Mouse (Mus musculus): Measurements from ENCODE around the gene Col15a1. TPM values are rescaled to one million over a fixed set of nuclear protein-coding genes. Genes with fewer than 3 reads are reported as not detected.

Gene Col15a1
- total RNA-seq, 1 experiment = 0.31 TPM

GRCm38 (mm10) chr4:47327782-47328181 is 119.8 kb downstream of the Col15a1 start:
- no peaks in the 10 kb centered on the region for H3K36me3 ChIP-seq (ENCODE audit: control insufficient read depth, insufficient read depth, low read length, poor library complexity, severe bottlenecking)
- TF ChIP-seq MAFK (IDR thresholded peaks at IDR 0.05; ENCODE audit: insufficient read depth, low read depth, low read length) = no peak
- no peak for TF ChIP-seq ZNF384 (IDR thresholded peaks at IDR 0.05; ENCODE audit: low read depth, low read length)
- no peak for TF ChIP-seq HCFC1 (IDR thresholded peaks at IDR 0.05; ENCODE audit: borderline replicate concordance, insufficient read depth, low read length)
- no peak for TF ChIP-seq CHD2 (IDR thresholded peaks at IDR 0.05; ENCODE audit: low read depth, low read length)
- no peak for TF ChIP-seq ZC3H11A (IDR thresholded peaks at IDR 0.05; ENCODE audit: borderline replicate concordance, low read depth, low read length)
- DNase-seq (ENCODE audit: low read depth, low spot score) = no peak
- H3K4me1 ChIP-seq (ENCODE audit: control insufficient read depth in 2 of 2, insufficient read depth in 2 of 2, low read length in 2 of 2, poor library complexity in 1 of 2) = no peaks in the 10 kb centered on the region; a peak in 1 of 4 replicates
- no peak overlapping the region for H3K4me3 ChIP-seq (ENCODE audit: insufficient read depth in 1 of 2, low read depth in 1 of 2, low read length in 2 of 2, poor library complexity in 1 of 2, severe bottlenecking in 1 of 2)
- in situ Hi-C loops (cut with MboI; ENCODE audit: low sequenced_read_pairs in 2 of 2, unreplicated experiment in 2 of 2) = no loop called here
- H3K27ac ChIP-seq (ENCODE audit: insufficient read depth, low read depth, low read length, poor library complexity, severe bottlenecking) = no peak overlapping the region
- H3K9ac ChIP-seq (ENCODE audit: insufficient read depth, low read depth, low read length, poor library complexity, severe bottlenecking) = no peak overlapping the region
- no peaks in the 10 kb centered on the region for H3K9me3 ChIP-seq (ENCODE audit: control insufficient read depth, insufficient read depth, low read depth, low read length)

- no peak for DNase-seq (ENCODE audit: low read depth, low spot score)
- no peaks in the 10 kb centered on the region for H3K36me3 ChIP-seq (ENCODE audit: control insufficient read depth, insufficient read depth, low read length, poor library complexity, severe bottlenecking)
- in situ Hi-C loops (cut with MboI; ENCODE audit: low sequenced_read_pairs in 2 of 2, unreplicated experiment in 2 of 2) = no loop called here
- H3K4me3 ChIP-seq (ENCODE audit: insufficient read depth in 1 of 2, low read depth in 1 of 2, low read length in 2 of 2, poor library complexity in 1 of 2, severe bottlenecking in 1 of 2) = no peak overlapping the region
- H3K9me3 ChIP-seq (ENCODE audit: control insufficient read depth, insufficient read depth, low read depth, low read length) = no peaks in the 10 kb centered on the region
- H3K27ac ChIP-seq (ENCODE audit: insufficient read depth, low read depth, low read length, poor library complexity, severe bottlenecking) = no peak overlapping the region
- H3K4me1 ChIP-seq (ENCODE audit: control insufficient read depth in 2 of 2, insufficient read depth in 2 of 2, low read length in 2 of 2, poor library complexity in 1 of 2) = no peaks in the 10 kb centered on the region; a peak in 1 of 4 replicates
- TF ChIP-seq MAFK (IDR thresholded peaks at IDR 0.05; ENCODE audit: insufficient read depth, low read depth, low read length) (no peak), ZNF384 (IDR thresholded peaks at IDR 0.05; ENCODE audit: low read depth, low read length) (no peak), HCFC1 (IDR thresholded peaks at IDR 0.05; ENCODE audit: borderline replicate concordance, insufficient read depth, low read length) (no peak), ZC3H11A (IDR thresholded peaks at IDR 0.05; ENCODE audit: borderline replicate concordance, low read depth, low read length) (no peak), CHD2 (IDR thresholded peaks at IDR 0.05; ENCODE audit: low read depth, low read length) (no peak)
- no peak overlapping the region for H3K9ac ChIP-seq (ENCODE audit: insufficient read depth, low read depth, low read length, poor library complexity, severe bottlenecking)
Measured at GRCm38 (mm10) chr4:47329285-47329684, 121.3 kb downstream of the Col15a1 start.

GRCm38 (mm10) chr4:47330378-47331052 is 122.6 kb downstream of the Col15a1 start:
- Histone ChIP-seq H3K27ac (ENCODE audit: insufficient read depth, low read depth, low read length, poor library complexity, severe bottlenecking) (no peak overlapping the region), H3K9ac (ENCODE audit: insufficient read depth, low read depth, low read length, poor library complexity, severe bottlenecking) (no peak overlapping the region), H3K36me3 (ENCODE audit: control insufficient read depth, insufficient read depth, low read length, poor library complexity, severe bottlenecking) (no peaks in the 10 kb centered on the region), H3K4me3 (ENCODE audit: insufficient read depth in 1 of 2, low read depth in 1 of 2, low read length in 2 of 2, poor library complexity in 1 of 2, severe bottlenecking in 1 of 2) (no peak overlapping the region), H3K4me1 (ENCODE audit: control insufficient read depth in 2 of 2, insufficient read depth in 2 of 2, low read length in 2 of 2, poor library complexity in 1 of 2) (no peaks in the 10 kb centered on the region; a peak in 1 of 4 replicates), H3K9me3 (ENCODE audit: control insufficient read depth, insufficient read depth, low read depth, low read length) (no peaks in the 10 kb centered on the region)
- TF ChIP-seq MAFK (IDR thresholded peaks at IDR 0.05; ENCODE audit: insufficient read depth, low read depth, low read length) = no peak
- no peak for TF ChIP-seq HCFC1 (IDR thresholded peaks at IDR 0.05; ENCODE audit: borderline replicate concordance, insufficient read depth, low read length)
- TF ChIP-seq ZNF384 (IDR thresholded peaks at IDR 0.05; ENCODE audit: low read depth, low read length) = no peak
- TF ChIP-seq ZC3H11A (IDR thresholded peaks at IDR 0.05; ENCODE audit: borderline replicate concordance, low read depth, low read length) = no peak
- no peak for TF ChIP-seq CHD2 (IDR thresholded peaks at IDR 0.05; ENCODE audit: low read depth, low read length)
- in situ Hi-C loops (cut with MboI; ENCODE audit: low sequenced_read_pairs in 2 of 2, unreplicated experiment in 2 of 2) = no loop called here
- no peak for DNase-seq (ENCODE audit: low read depth, low spot score)

GRCm38 (mm10) chr4:47332812-47333343 is 124.9 kb downstream of the Col15a1 start:
- H3K9ac ChIP-seq (ENCODE audit: insufficient read depth, low read depth, low read length, poor library complexity, severe bottlenecking) = no peak overlapping the region
- DNase-seq (ENCODE audit: low read depth, low spot score) = no peak
- in situ Hi-C loops (cut with MboI; ENCODE audit: low sequenced_read_pairs in 2 of 2, unreplicated experiment in 2 of 2) = no loop called here
- no peaks in the 10 kb centered on the region for H3K9me3 ChIP-seq (ENCODE audit: control insufficient read depth, insufficient read depth, low read depth, low read length)
- no peaks in the 10 kb centered on the region for H3K36me3 ChIP-seq (ENCODE audit: control insufficient read depth, insufficient read depth, low read length, poor library complexity, severe bottlenecking)
- H3K27ac ChIP-seq (ENCODE audit: insufficient read depth, low read depth, low read length, poor library complexity, severe bottlenecking) = no peak overlapping the region
- no peak overlapping the region for H3K4me3 ChIP-seq (ENCODE audit: insufficient read depth in 1 of 2, low read depth in 1 of 2, low read length in 2 of 2, poor library complexity in 1 of 2, severe bottlenecking in 1 of 2)
- no peak for TF ChIP-seq CHD2 (IDR thresholded peaks at IDR 0.05; ENCODE audit: low read depth, low read length)
- TF ChIP-seq ZNF384 (IDR thresholded peaks at IDR 0.05; ENCODE audit: low read depth, low read length) = no peak
- TF ChIP-seq MAFK (IDR thresholded peaks at IDR 0.05; ENCODE audit: insufficient read depth, low read depth, low read length) = no peak
- no peak for TF ChIP-seq HCFC1 (IDR thresholded peaks at IDR 0.05; ENCODE audit: borderline replicate concordance, insufficient read depth, low read length)
- no peak for TF ChIP-seq ZC3H11A (IDR thresholded peaks at IDR 0.05; ENCODE audit: borderline replicate concordance, low read depth, low read length)
- no peaks in the 10 kb centered on the region; a peak in 1 of 4 replicates for H3K4me1 ChIP-seq (ENCODE audit: control insufficient read depth in 2 of 2, insufficient read depth in 2 of 2, low read length in 2 of 2, poor library complexity in 1 of 2)

Data from ES-E14 (cell line).